Mouse (Mus musculus): ENCODE data around the gene Rnf141.

Gene Rnf141

GRCm38 (mm10) chr7:110843916-110844874, at the start of gene Rnf141:
TSS of gene Rnf141 (minus strand) at chr7:110844457.
- DNase-seq (ENCODE audit: low spot score): peak; percentile 89

GRCm38 (mm10) chr7:110891501-110891986, 47.3 kb upstream of the Rnf141 start:
- no peak for DNase-seq (ENCODE audit: low spot score)

GRCm38 (mm10) chr7:110881746-110882333, 37.6 kb upstream of the Rnf141 start:
- no peak for DNase-seq (ENCODE audit: low spot score)

- DNase-seq (ENCODE audit: low spot score): no peak
These were observed 33.8 kb upstream of the Rnf141 start for GRCm38 (mm10) chr7:110878028-110878427.

GRCm38 (mm10) chr7:110876965-110877364, 32.7 kb upstream of the Rnf141 start:
- no peak for DNase-seq (ENCODE audit: low spot score)

- no peak for DNase-seq (ENCODE audit: low spot score)
These were observed 24.6 kb upstream of the Rnf141 start for GRCm38 (mm10) chr7:110868807-110869206.

- DNase-seq (ENCODE audit: low spot score): no peak
These were observed 22.9 kb upstream of the Rnf141 start for GRCm38 (mm10) chr7:110867116-110867515.

- DNase-seq (ENCODE audit: low spot score): no peak
These were observed 21.8 kb upstream of the Rnf141 start for GRCm38 (mm10) chr7:110866021-110866420.

- DNase-seq (ENCODE audit: low spot score): no peak
These were observed 21.3 kb upstream of the Rnf141 start for GRCm38 (mm10) chr7:110865570-110865969.

- no peak for DNase-seq (ENCODE audit: low spot score)
These were observed 20.8 kb upstream of the Rnf141 start for GRCm38 (mm10) chr7:110865038-110865437.

- DNase-seq (ENCODE audit: low spot score): no peak
These were observed 18.6 kb upstream of the Rnf141 start, which contains the start of gene Lyve1 for GRCm38 (mm10) chr7:110862751-110863289. TSS of gene Lyve1 (minus strand) at chr7:110863239.

- DNase-seq (ENCODE audit: low spot score): no peak
These were observed 15.9 kb upstream of the Rnf141 start for GRCm38 (mm10) chr7:110860129-110860528.

GRCm38 (mm10) chr7:110855604-110856003, 11.3 kb upstream of the Rnf141 start:
- no peak for DNase-seq (ENCODE audit: low spot score)

GRCm38 (mm10) chr7:110854927-110855546, 10.8 kb upstream of the Rnf141 start:
- DNase-seq (ENCODE audit: low spot score): peak; percentile 17

GRCm38 (mm10) chr7:110854519-110854918, 10.3 kb upstream of the Rnf141 start:
- peak; percentile 12 for DNase-seq (ENCODE audit: low spot score)

- no peak for DNase-seq (ENCODE audit: low spot score)
These were observed 9.4 kb upstream of the Rnf141 start for GRCm38 (mm10) chr7:110853611-110854010.

- DNase-seq (ENCODE audit: low spot score): no peak
These were observed 7.4 kb upstream of the Rnf141 start for GRCm38 (mm10) chr7:110851541-110852203.

- no peak for DNase-seq (ENCODE audit: low spot score)
These were observed 4.1 kb upstream of the Rnf141 start for GRCm38 (mm10) chr7:110848371-110848770.

GRCm38 (mm10) chr7:110847321-110847720, 3.1 kb upstream of the Rnf141 start:
- DNase-seq (ENCODE audit: low spot score): no peak

- no peak for DNase-seq (ENCODE audit: low spot score)
These were observed 3.9 kb downstream of the Rnf141 start for GRCm38 (mm10) chr7:110840332-110840731.

GRCm38 (mm10) chr7:110834522-110834921, 9.7 kb downstream of the Rnf141 start:
- DNase-seq (ENCODE audit: low spot score): no peak

- no peak for DNase-seq (ENCODE audit: low spot score)
These were observed 10.2 kb downstream of the Rnf141 start for GRCm38 (mm10) chr7:110834018-110834417.

Measured in left cerebral cortex, adult 11 months (tissue).